Comparison of ENCODE assay signal across 8 mouse cellular contexts in the genomic region with DNA sequence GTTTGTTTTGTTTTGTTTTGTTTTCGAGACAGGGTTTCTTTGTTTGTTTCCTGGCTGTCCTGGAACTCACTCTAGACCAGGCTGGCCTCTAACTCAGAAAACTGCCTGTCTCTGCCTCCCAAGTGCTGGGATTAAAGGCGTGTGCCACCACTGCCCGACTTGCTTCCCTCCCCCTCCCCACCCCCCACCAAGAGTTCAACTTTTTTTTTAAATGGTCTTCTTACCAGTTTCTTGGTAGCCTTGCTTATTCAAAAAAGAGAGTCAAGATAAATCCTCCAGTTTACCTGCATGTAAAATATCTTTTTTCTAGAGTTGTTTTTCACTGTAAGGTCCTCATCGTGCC. TPM values are rescaled to one million over a fixed set of nuclear protein-coding genes. Genes with fewer than 3 reads are reported as not detected.
A peak's percentile ranks its signal among the peaks of the same experiment; 100 is the strongest.
DNase-seq lines count a peak whose midpoint lies in the region; ATAC-seq and TF ChIP-seq lines count a peak whose summit lies in the region.

No protein-coding gene starts in this region.

- peaks cover 1% of the 10 kb centered on the region; the same call in 1 of the 2 replicates for H3K9me3 ChIP-seq in forebrain, embryonic 12.5 days
- H3K9me3 ChIP-seq in liver, embryonic 13.5 days (replicated peaks), result 0 out of 2 replicates have a peak, but pooled peaks cover 4% of the 10 kb centered on the region

- no peak for TF ChIP-seq EP300 in heart, adult 2 months (IDR thresholded peaks at IDR 0.05; ENCODE audit: insufficient read depth, low read depth, low read length)

- no peaks in the 10 kb centered on the region for H3K36me3 ChIP-seq in heart, adult 2 months (ENCODE audit: control insufficient read depth, insufficient read depth, low read length)
- H3K36me3 ChIP-seq in forebrain, embryonic 12.5 days (replicated peaks), result peaks cover 36% of the 10 kb centered on the region
- peaks cover 36% of the 10 kb centered on the region for H3K36me3 ChIP-seq in liver, embryonic 13.5 days

- DNase-seq in heart, adult 2 months, result no peak
- DNase-seq in heart, adult 18-20 months, result no peak
- DNase-seq in liver, embryonic 13.5 days, result no peak
- no peak for DNase-seq in thymus, postnatal 14 days
- no peak for DNase-seq in thymus, postnatal 4 days
- no peak for DNase-seq in kidney, adult 9 months

- peak overlapping the region; percentile 92 for H3K4me2 ChIP-seq in forebrain, embryonic 12.5 days
- peak overlapping the region; percentile 95 for H3K4me2 ChIP-seq in liver, embryonic 13.5 days

- peak overlapping the region; percentile 93 for H3K4me3 ChIP-seq in heart, adult 2 months
- H3K4me3 ChIP-seq in forebrain, embryonic 12.5 days (replicated peaks), result peak overlapping the region; percentile 79
- peak overlapping the region; percentile 95 for H3K4me3 ChIP-seq in liver, embryonic 13.5 days (replicated peaks)

- no peak for TF ChIP-seq CTCF in heart, adult 2 months (IDR thresholded peaks at IDR 0.05)

- no peak overlapping the region for H3K9ac ChIP-seq in heart, adult 2 months (ENCODE audit: low read depth, low read length)
- no peak overlapping the region for H3K9ac ChIP-seq in forebrain, embryonic 12.5 days
- H3K9ac ChIP-seq in liver, embryonic 13.5 days, result peak overlapping the region; percentile 94

- intact Hi-C loops in heart, adult 2 months (cut with DNase I), result loop anchor here (5.0 kb wide), 4 partner anchors 153 to 1068 kb away; partner anchors contain the start of genes Ddx41, Faf2 and Rnf44

- peaks cover 2% of the 10 kb centered on the region for H3K4me1 ChIP-seq in heart, adult 2 months (ENCODE audit: control insufficient read depth, insufficient read depth, low read length)
- peaks cover 13% of the 10 kb centered on the region for H3K4me1 ChIP-seq in forebrain, embryonic 12.5 days
- H3K4me1 ChIP-seq in liver, embryonic 13.5 days (replicated peaks), result peaks cover 18% of the 10 kb centered on the region

- 13% methylated on average over 4 of the region's 4 CpGs for WGBS in heart, adult 2 months
- WGBS in forebrain, embryonic 12.5 days, result 19% methylated on average over 4 of the region's 4 CpGs
- 13% methylated on average over 4 of the region's 4 CpGs for WGBS in liver, embryonic 13.5 days (ENCODE audit: insufficient replicate concordance)

- peaks cover 2% of the 10 kb centered on the region; the same call in 1 of the 2 replicates for H3K79me2 ChIP-seq in heart, adult 2 months (replicated peaks; ENCODE audit: control insufficient read depth, insufficient read depth, low read length)

- no peaks in the 10 kb centered on the region for H3K27me3 ChIP-seq in heart, adult 2 months (ENCODE audit: control insufficient read depth, insufficient read depth, low read length)
- peaks cover 8% of the 10 kb centered on the region for H3K27me3 ChIP-seq in forebrain, embryonic 12.5 days
- no peaks in the 10 kb centered on the region for H3K27me3 ChIP-seq in liver, embryonic 13.5 days

- TF ChIP-seq POLR2A in heart, adult 2 months (IDR thresholded peaks at IDR 0.05; ENCODE audit: insufficient read depth, low read depth, low read length), result no peak

- peak; percentile 42 for ATAC-seq in CD4-positive, CD25-positive, alpha-beta regulatory T cell, adult 4 months
- ATAC-seq in forebrain, embryonic 12.5 days (ENCODE audit: low FRiP score), result peak; percentile 77
- peak; percentile 72 for ATAC-seq in liver, embryonic 13.5 days (ENCODE audit: low read depth)

- H3K27ac ChIP-seq in heart, adult 2 months, result peak overlapping the region; percentile 69
- no peak overlapping the region for H3K27ac ChIP-seq in forebrain, embryonic 12.5 days
- no peak overlapping the region for H3K27ac ChIP-seq in liver, embryonic 13.5 days

RNA-seq across cellular contexts. Expression of gene Thoc3, which starts 0.3 kb away (rescaled TPM):
- 10 to 100 TPM; 19.3 to 20.6 TPM for total RNA-seq in heart, adult 2 months (2021)
- polyA plus RNA-seq in heart, adult 2 months (2012; rRNA removed), result 10.7 and 16.7 TPM in 2 replicates
- 10 to 100 TPM; 21.4 to 21.8 TPM for total RNA-seq in heart, adult 18-20 months (2021)
- polyA plus RNA-seq in CD4-positive, CD25-positive, alpha-beta regulatory T cell, adult 4 months (2017; shearing (Covaris generic)), result 10 to 100 TPM; 23.8 to 34.9 TPM
- polyA plus RNA-seq in forebrain, embryonic 12.5 days (2016; fragmentation: Nextera tagmentation; extraction: Ambion mirVana), result 125 and 134 TPM in 2 replicates
- polyA plus RNA-seq in liver, embryonic 13.5 days (2015; fragmentation: Nextera tagmentation; extraction: Ambion mirVana), result 67.5 and 69.2 TPM in 2 replicates

RNA-seq across cellular contexts. Expression of gene Simc1, which starts 34.6 kb away (rescaled TPM):
- 1 to 10 TPM; 1.7 TPM for total RNA-seq in heart, adult 2 months (2021)
- polyA plus RNA-seq in heart, adult 2 months (2012; rRNA removed), result 1.9 and 2.8 TPM in 2 replicates
- 1 to 10 TPM; 1.5 to 3.4 TPM for total RNA-seq in heart, adult 18-20 months (2021)
- polyA plus RNA-seq in CD4-positive, CD25-positive, alpha-beta regulatory T cell, adult 4 months (2017; shearing (Covaris generic)), result 10 to 100 TPM; 13.2 to 13.9 TPM
- 20.3 and 20.8 TPM in 2 replicates for polyA plus RNA-seq in forebrain, embryonic 12.5 days (2016; fragmentation: Nextera tagmentation; extraction: Ambion mirVana)
- 2.3 and 2.5 TPM in 2 replicates for polyA plus RNA-seq in liver, embryonic 13.5 days (2015; fragmentation: Nextera tagmentation; extraction: Ambion mirVana)
